ENCODE assay signal across 19 mouse cellular contexts in the genomic region with DNA sequence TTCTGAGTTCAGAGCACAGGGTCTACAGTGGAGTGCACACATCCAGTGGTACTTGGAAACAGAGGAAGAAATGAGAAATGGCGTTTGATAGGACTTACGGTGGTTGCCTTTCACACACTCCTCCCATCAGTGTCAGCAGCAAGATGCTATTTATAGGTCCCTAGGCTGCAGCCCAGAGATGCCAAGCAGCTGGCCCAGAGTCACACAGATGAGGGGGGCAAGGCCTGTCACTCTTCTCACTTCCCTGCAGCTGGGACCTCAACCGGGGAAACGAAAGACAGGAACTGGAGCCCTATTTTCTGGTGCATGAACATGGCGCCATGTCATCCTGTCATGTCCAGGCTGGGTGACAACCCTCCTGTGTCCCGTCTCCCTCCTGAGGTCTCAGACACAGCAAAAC.
"Had no signal": no experiment of that assay in that cellular context is flagged by ENCODE, and none has a peak within 500 bp of the region (broad histone marks: within the 10 kb centered on the region; RNA-seq: fewer than 3 reads in every experiment).

No protein-coding gene starts in this region.

- DNase-seq: lung, adult 18-20 months; lung, embryonic 14.5 days; lung, postnatal 10 days; lung, postnatal 4 days; midbrain, embryonic 14.5 days; right cerebral cortex, adult 18-20 months; right cerebral cortex, postnatal 25 days; right cerebral cortex, postnatal 4 days; thymus, adult 2 months; thymus, postnatal 25 days; thymus, postnatal 4 days had no signal

- H3K27me3 ChIP-seq: midbrain, embryonic 12.5 days; neural tube, embryonic 13.5 days; neural tube, embryonic 15.5 days; stomach, embryonic 15.5 days had no signal

- H3K9ac ChIP-seq: liver, embryonic 14.5 days; lung, embryonic 14.5 days; midbrain, embryonic 12.5 days; neural tube, embryonic 13.5 days; neural tube, embryonic 15.5 days; stomach, embryonic 15.5 days had no signal

- H3K36me3 ChIP-seq: midbrain, embryonic 10.5 days; midbrain, embryonic 12.5 days; neural tube, embryonic 13.5 days; neural tube, embryonic 15.5 days; stomach, embryonic 15.5 days had no signal

- H3K9me3 ChIP-seq: midbrain, embryonic 10.5 days; midbrain, embryonic 12.5 days; neural tube, embryonic 13.5 days; neural tube, embryonic 15.5 days; stomach, embryonic 15.5 days had no signal

- H3K4me2 ChIP-seq: lung, embryonic 14.5 days; midbrain, embryonic 12.5 days; neural tube, embryonic 13.5 days; neural tube, embryonic 15.5 days; stomach, embryonic 15.5 days had no signal

- H3K4me1 ChIP-seq: neural tube, embryonic 15.5 days; stomach, embryonic 15.5 days had no signal

- H3K4me3 ChIP-seq: midbrain, embryonic 10.5 days; midbrain, embryonic 12.5 days; myocyte; neural tube, embryonic 13.5 days; neural tube, embryonic 15.5 days; stomach, embryonic 15.5 days had no signal

- H3K27ac ChIP-seq: liver, embryonic 14.5 days; midbrain, embryonic 10.5 days; midbrain, embryonic 12.5 days; neural tube, embryonic 13.5 days; neural tube, embryonic 15.5 days; stomach, embryonic 15.5 days; stomach, postnatal 0 days had no signal
